Mouse (Mus musculus): ENCODE measurements around the gene Tymp. TPM values are rescaled to one million over a fixed set of nuclear protein-coding genes. Genes with fewer than 3 reads are reported as not detected.

Gene Tymp
- total RNA-seq (2021) = 1 to 10 TPM; 1.4 to 1.5 TPM
- long read RNA-seq, partial matches to known transcripts = 16 of 19 reads
- long read RNA-seq, other reads (novel, unspliced or antisense) = 3 of 19 reads

GRCm38 (mm10) chr15:89376957-89377356, at the start of gene Tymp:
Tymp (minus strand) TSS chr15:89377039.
- DNase-seq (ENCODE audit: low spot score in 2 of 2) = no peak

GRCm38 (mm10) chr15:89425711-89426121, 48.9 kb upstream of the Tymp start, which contains the start of gene Cpt1b:
Cpt1b (minus strand) TSS chr15:89425863.
- DNase-seq (ENCODE audit: low spot score in 2 of 2) = no peak

GRCm38 (mm10) chr15:89424621-89425020, 47.8 kb upstream of the Tymp start:
- DNase-seq (ENCODE audit: low spot score in 2 of 2) = no peak

GRCm38 (mm10) chr15:89421938-89422337, 45.1 kb upstream of the Tymp start:
- DNase-seq (ENCODE audit: low spot score in 2 of 2) = no peak

GRCm38 (mm10) chr15:89415282-89415681, 38.4 kb upstream of the Tymp start:
- DNase-seq (ENCODE audit: low spot score in 2 of 2) = no peak

GRCm38 (mm10) chr15:89410118-89410517, 33.3 kb upstream of the Tymp start, which contains the start of gene Syce3:
Syce3 (minus strand) TSS chr15:89410503.
- DNase-seq (ENCODE audit: low spot score in 2 of 2) = no peak

GRCm38 (mm10) chr15:89406691-89407090, 29.9 kb upstream of the Tymp start:
- no peak for DNase-seq (ENCODE audit: low spot score in 2 of 2)

- no peak for DNase-seq (ENCODE audit: low spot score in 2 of 2)
These were observed 28.2 kb upstream of the Tymp start for GRCm38 (mm10) chr15:89404831-89405623.

GRCm38 (mm10) chr15:89402471-89402870, 25.6 kb upstream of the Tymp start:
- no peak for DNase-seq (ENCODE audit: low spot score in 2 of 2)

GRCm38 (mm10) chr15:89399716-89400115, 22.9 kb upstream of the Tymp start:
- no peak for DNase-seq (ENCODE audit: low spot score in 2 of 2)

- no peak for DNase-seq (ENCODE audit: low spot score in 2 of 2)
These were observed 21.3 kb upstream of the Tymp start for GRCm38 (mm10) chr15:89398146-89398545.

- DNase-seq (ENCODE audit: low spot score in 2 of 2) = no peak
These were observed 20.0 kb upstream of the Tymp start for GRCm38 (mm10) chr15:89396883-89397282.

GRCm38 (mm10) chr15:89390081-89390480, 13.2 kb upstream of the Tymp start:
- DNase-seq (ENCODE audit: low spot score in 2 of 2) = no peak

GRCm38 (mm10) chr15:89387127-89387526, 10.3 kb upstream of the Tymp start:
- DNase-seq (ENCODE audit: low spot score in 2 of 2) = no peak

GRCm38 (mm10) chr15:89384617-89385016, 7.8 kb upstream of the Tymp start, which contains the start of gene Klhdc7b:
Klhdc7b (plus strand) TSS chr15:89384917.
- DNase-seq (ENCODE audit: low spot score in 2 of 2) = no peak

GRCm38 (mm10) chr15:89379429-89379828, 2.6 kb upstream of the Tymp start:
- no peak for DNase-seq (ENCODE audit: low spot score in 2 of 2)

GRCm38 (mm10) chr15:89378831-89379401, 2.1 kb upstream of the Tymp start, which contains the start of gene Odf3b:
Odf3b (minus strand) TSS chr15:89379282.
- DNase-seq (ENCODE audit: low spot score in 2 of 2) = no peak

GRCm38 (mm10) chr15:89377938-89378828, 1.3 kb upstream of the Tymp start:
- DNase-seq (ENCODE audit: low spot score in 2 of 2) = no peak

- DNase-seq (ENCODE audit: low spot score in 2 of 2) = no peak
These were observed 523 bp upstream of the Tymp start for GRCm38 (mm10) chr15:89377362-89377761.

GRCm38 (mm10) chr15:89376040-89376439, 799 bp downstream of the Tymp start:
- no peak for DNase-seq (ENCODE audit: low spot score in 2 of 2)

GRCm38 (mm10) chr15:89374801-89375534, 1.9 kb downstream of the Tymp start:
- DNase-seq (ENCODE audit: low spot score in 2 of 2) = no peak

Data from layer of hippocampus, adult 18-20 months (tissue).